In genomic region chr2:69077189-69077588, GRCm38 (mm10) we compare ENCODE assay signal across 9 mouse cellular contexts. TPM values are rescaled to one million over a fixed set of nuclear protein-coding genes. Genes with fewer than 3 reads are reported as not detected.
A peak's percentile ranks its signal among the peaks of the same experiment; 100 is the strongest.
DNase-seq lines count a peak whose midpoint lies in the region.
"Had no signal": no experiment of that assay in that cellular context is flagged by ENCODE, and none has a peak within 500 bp of the region (broad histone marks: within the 10 kb centered on the region; RNA-seq: fewer than 3 reads in every experiment).

No protein-coding gene starts in this region.

- no peaks in the 10 kb centered on the region for H3K27me3 ChIP-seq in heart, embryonic 10.5 days (ENCODE audit: insufficient read depth, poor library complexity, severe bottlenecking)

- no peak overlapping the region for H3K4me3 ChIP-seq in heart, embryonic 10.5 days
- H3K4me3 ChIP-seq: heart, adult 2 months had no signal

- DNase-seq in heart, adult 11 months = peak; percentile 95
- no peak for DNase-seq in heart, embryonic 10.5 days (ENCODE audit: low spot score)
- DNase-seq in Muller cell, postnatal 12 days (ENCODE audit: inconsistent ontology term) = peak; percentile 97
- DNase-seq in cerebellum, postnatal 36 days = peak; percentile 23 to 50
- peak; percentile 4 for DNase-seq in kidney, postnatal 14 days
- DNase-seq in spleen, adult 18-20 months = no peak
- no peak for DNase-seq in layer of hippocampus, adult 9-10 months (ENCODE audit: low spot score)
- no peak for DNase-seq in thymus, postnatal 36 days

- H3K36me3 ChIP-seq in heart, embryonic 10.5 days = no peaks in the 10 kb centered on the region

- WGBS in heart, embryonic 10.5 days = 65% methylated on average over 3 of the region's 3 CpGs

- 0 out of 2 replicates have a peak, but pooled peaks cover 9% of the 10 kb centered on the region for H3K4me1 ChIP-seq in heart, embryonic 10.5 days

- H3K27ac ChIP-seq in heart, embryonic 10.5 days = no peak overlapping the region
- H3K27ac ChIP-seq: heart, adult 2 months had no signal

- H3K9me3 ChIP-seq in heart, embryonic 10.5 days = no peaks in the 10 kb centered on the region

RNA-seq across cellular contexts. Expression of gene Nostrin, which starts 58.4 kb away (rescaled TPM):
- 2.1 and 3.8 TPM in 2 replicates for polyA plus RNA-seq in heart, embryonic 10.5 days (2016; fragmentation: Nextera tagmentation; extraction: Ambion mirVana)

Comparison
In these comparisons a context has a peak if more than half of its experiments do, and no peak if none do; other contexts are left out.
1. DNase-seq: peak in heart, adult 11 months (single experiment), Muller cell, postnatal 12 days (single experiment), cerebellum, postnatal 36 days (2 of 2) and kidney, postnatal 14 days (single experiment); none in heart, embryonic 10.5 days (single experiment), spleen, adult 18-20 months (0 of 2), layer of hippocampus, adult 9-10 months (single experiment) and thymus, postnatal 36 days (0 of 2).